10 mouse cellular contexts compared by ENCODE assay signal in the genomic region with DNA sequence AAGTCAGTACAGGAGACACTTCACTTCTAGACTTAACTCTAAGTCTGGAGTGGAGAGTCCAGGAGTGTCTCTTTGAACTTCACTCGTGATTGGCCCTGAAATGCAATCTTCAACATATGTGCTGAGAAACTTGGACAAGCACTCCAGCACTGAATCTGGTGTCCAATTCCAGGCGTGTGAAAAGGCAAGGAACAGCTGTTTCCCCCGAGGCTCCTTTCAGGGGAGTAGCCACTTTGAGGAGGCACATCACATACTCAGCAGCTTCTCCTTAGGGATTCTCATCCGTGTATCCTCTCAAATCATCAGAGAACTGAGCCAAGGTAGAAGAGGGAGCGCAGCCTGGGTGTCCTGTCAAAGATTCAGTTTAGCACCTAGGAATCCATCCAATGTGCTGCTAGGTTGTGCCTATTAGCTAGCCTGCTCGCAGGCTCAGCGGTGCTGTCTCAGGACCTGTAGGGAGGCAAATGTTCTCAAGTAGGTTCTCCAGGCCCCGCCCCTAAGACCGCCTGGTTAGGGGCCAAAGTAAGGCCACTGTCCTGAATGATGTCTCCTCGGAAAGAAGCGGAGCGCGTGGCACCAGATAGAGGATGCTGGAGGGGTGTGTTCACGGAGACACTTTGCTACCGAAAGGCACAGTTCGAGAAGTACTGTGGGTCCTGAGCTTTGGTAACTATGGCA. TPM values are rescaled to one million over a fixed set of nuclear protein-coding genes. Genes with fewer than 3 reads are reported as not detected.
DNase-seq lines count a peak whose midpoint lies in the region; ATAC-seq and TF ChIP-seq lines count a peak whose summit lies in the region.
"Had no signal": no experiment of that assay in that cellular context is flagged by ENCODE, and none has a peak within 500 bp of the region (broad histone marks: within the 10 kb centered on the region; RNA-seq: fewer than 3 reads in every experiment).

A gene (minus strand): TSS at position 34 of the 678 bp plus-strand sequence.

- TF ChIP-seq CTCF in lung, adult 2 months (IDR thresholded peaks at IDR 0.05; ENCODE audit: insufficient read depth, low read length), result no peak

- no peaks in the 10 kb centered on the region for H3K36me3 ChIP-seq in kidney, embryonic 15.5 days
- no peaks in the 10 kb centered on the region for H3K36me3 ChIP-seq in heart, embryonic 14.5 days (ENCODE audit: control insufficient read depth, insufficient read depth, low read length)

- no peaks in the 10 kb centered on the region for H3K9me3 ChIP-seq in kidney, embryonic 15.5 days (replicated peaks)
- no peaks in the 10 kb centered on the region for H3K9me3 ChIP-seq in heart, embryonic 14.5 days (ENCODE audit: control insufficient read depth, low read length)

- no peak for DNase-seq in kidney, adult 11 months
- DNase-seq in cerebellum, adult 18-20 months, result peak; percentile 14 to 26
- DNase-seq in lung, adult 2 months, result peak; percentile 5
- peak; percentile 16 for DNase-seq in retina, postnatal 1 day
- no peak for DNase-seq in right cerebral cortex, postnatal 36 days (ENCODE audit: low spot score in 2 of 2)
- no peak for DNase-seq in layer of hippocampus, postnatal 25 days (ENCODE audit: extremely low spot score in 1 of 2, low spot score in 1 of 2)

- H3K27me3 ChIP-seq in kidney, embryonic 15.5 days, result peaks cover 35% of the 10 kb centered on the region
- no peaks in the 10 kb centered on the region; the same call in 1 of the 2 replicates for H3K27me3 ChIP-seq in heart, embryonic 14.5 days (ENCODE audit: control insufficient read depth, insufficient read depth, low read length)

- H3K4me1 ChIP-seq in kidney, embryonic 15.5 days, result 0 out of 2 replicates have a peak, but pooled peaks cover 3% of the 10 kb centered on the region
- no peaks in the 10 kb centered on the region for H3K4me1 ChIP-seq in heart, embryonic 14.5 days (ENCODE audit: control insufficient read depth in 2 of 2, insufficient read depth in 2 of 2, low read length in 2 of 2)
- H3K4me1 ChIP-seq in lung, adult 2 months (ENCODE audit: control insufficient read depth, insufficient read depth, low read length), result no peaks in the 10 kb centered on the region

- no peak within 1 kb of the TSS for H3K27ac ChIP-seq in kidney, embryonic 15.5 days
- no peak within 1 kb of the TSS for H3K27ac ChIP-seq in heart, embryonic 14.5 days (replicated peaks in 1 of 2; ENCODE audit: control insufficient read depth in 1 of 2, insufficient read depth in 1 of 2, low read depth in 2 of 2, low read length in 2 of 2)
- H3K27ac ChIP-seq: liver, embryonic 14.5 days had no signal

- H3K4me3 ChIP-seq in kidney, embryonic 15.5 days (replicated peaks), result peak within 1 kb of the TSS; percentile 28
- H3K4me3 ChIP-seq in heart, embryonic 14.5 days (ENCODE audit: control insufficient read depth in 1 of 2, insufficient read depth in 1 of 2, low read depth in 1 of 2, low read length in 2 of 2), result no peak within 1 kb of the TSS
- peak within 1 kb of the TSS; percentile 26 for H3K4me3 ChIP-seq in lung, adult 2 months (replicated peaks; ENCODE audit: extremely low read depth, low read depth, low read length)

- 0 out of 2 replicates have a peak, but pooled peaks have one; percentile 52 for ATAC-seq in kidney, embryonic 15.5 days (replicated peaks; ENCODE audit: low FRiP score)
- ATAC-seq in heart, embryonic 14.5 days (ENCODE audit: insufficient number of reproducible peaks, insufficient read depth, low FRiP score, low read depth), result no peak
- ATAC-seq: Patski had no signal

- peak within 1 kb of the TSS; percentile 59 for H3K4me2 ChIP-seq in kidney, embryonic 15.5 days
- H3K4me2 ChIP-seq in heart, embryonic 14.5 days (ENCODE audit: low read length), result peak within 1 kb of the TSS; percentile 47

- no peak within 1 kb of the TSS for H3K9ac ChIP-seq in kidney, embryonic 15.5 days
- H3K9ac ChIP-seq in heart, embryonic 14.5 days (ENCODE audit: low read length), result no peak within 1 kb of the TSS
- H3K9ac ChIP-seq: liver, embryonic 14.5 days had no signal

- TF ChIP-seq POLR2A in lung, adult 2 months (IDR thresholded peaks at IDR 0.05; ENCODE audit: borderline replicate concordance, extremely low read depth, low read depth, low read length), result no peak

- 27% methylated on average over 16 of the region's 16 CpGs for WGBS in kidney, embryonic 15.5 days
- WGBS in heart, embryonic 14.5 days, result 31% methylated on average over 16 of the region's 16 CpGs
- WGBS in lung, adult 2 months, result 42% methylated on average over 16 of the region's 16 CpGs

RNA-seq across cellular contexts. Expression of the gene that starts here (rescaled TPM):
- polyA plus RNA-seq in kidney, embryonic 15.5 days (2015; fragmentation: Nextera tagmentation; extraction: Ambion mirVana), result 0.13 and 0.32 TPM in 2 replicates
- 0.27 and 0.34 TPM in 2 replicates for polyA plus RNA-seq in heart, embryonic 14.5 days (2014; fragmentation: Nextera tagmentation; extraction: Ambion mirVana)
- polyA plus RNA-seq in lung, adult 2 months (2012; rRNA removed), result 0.69 and 4.6 TPM in 2 replicates
- under 1 TPM; 0.52 to 0.71 TPM for total RNA-seq in layer of hippocampus, postnatal 25 days (2021)

Comparison
In these comparisons a context has a peak if more than half of its experiments do, and no peak if none do; other contexts are left out.
1. Peak in ATAC-seq, H3K4me3 ChIP-seq and H3K4me2 ChIP-seq in kidney, embryonic 15.5 days; RNA of the gene not detected or under 1 TPM.
2. DNase-seq: peak in cerebellum, adult 18-20 months (2 of 2), lung, adult 2 months (single experiment) and retina, postnatal 1 day (single experiment); none in kidney, adult 11 months (single experiment), right cerebral cortex, postnatal 36 days (0 of 2) and layer of hippocampus, postnatal 25 days (0 of 2).